Mouse (Mus musculus): ENCODE results near the gene Pnkd. TPM values are rescaled to one million over a fixed set of nuclear protein-coding genes. Genes with fewer than 3 reads are reported as not detected.
"Not testable (repeated sequence)": the region's sequence is repeated elsewhere in the genome, so short reads cannot be mapped to it uniquely, and the experiment has no call there.

Pnkd gene
- polyA plus RNA-seq, 1 experiment, result 63.0 TPM

GRCm38 (mm10) chr1:74391844-74392441, 107.2 kb downstream of the Pnkd start:
- peak; percentile 87 for DNase-seq
- TF ChIP-seq CTCF (IDR thresholded peaks at IDR 0.05; ENCODE audit: insufficient read depth, low read length), result no peak
- peak; percentile 50; the same call in 1 of the 2 replicates for TF ChIP-seq POLR2A (IDR thresholded peaks at IDR 0.05; ENCODE audit: borderline replicate concordance, extremely low read depth, low read depth, low read length)
- under 1% methylated on average over 56 of the region's 63 CpGs for WGBS
- H3K4me1 ChIP-seq (ENCODE audit: control insufficient read depth, insufficient read depth, low read length), result peaks cover 20% of the 10 kb centered on the region
- peak overlapping the region; percentile 93 for H3K4me3 ChIP-seq (replicated peaks; ENCODE audit: extremely low read depth, low read depth, low read length)

GRCm38 (mm10) chr1:74392446-74392994, 107.8 kb downstream of the Pnkd start:
- DNase-seq, result no peak
- peaks cover 18% of the 10 kb centered on the region for H3K4me1 ChIP-seq (ENCODE audit: control insufficient read depth, insufficient read depth, low read length)
- peak overlapping the region; percentile 93 for H3K4me3 ChIP-seq (replicated peaks; ENCODE audit: extremely low read depth, low read depth, low read length)
- WGBS, result 1% methylated on average over 16 of the region's 16 CpGs
- TF ChIP-seq POLR2A (IDR thresholded peaks at IDR 0.05; ENCODE audit: borderline replicate concordance, extremely low read depth, low read depth, low read length), result no peak
- no peak for TF ChIP-seq CTCF (IDR thresholded peaks at IDR 0.05; ENCODE audit: insufficient read depth, low read length)

- TF ChIP-seq CTCF (IDR thresholded peaks at IDR 0.05; ENCODE audit: insufficient read depth, low read length) (no peak), POLR2A (IDR thresholded peaks at IDR 0.05; ENCODE audit: borderline replicate concordance, extremely low read depth, low read depth, low read length) (no peak)
- DNase-seq, result no peak
- Histone ChIP-seq H3K4me3 (replicated peaks; ENCODE audit: extremely low read depth, low read depth, low read length) (no peak overlapping the region), H3K4me1 (ENCODE audit: control insufficient read depth, insufficient read depth, low read length) (peaks cover 14% of the 10 kb centered on the region)
- WGBS, result 20% methylated on average over 7 of the region's 7 CpGs
Observed at GRCm38 (mm10) chr1:74393010-74393409, 108.3 kb downstream of the Pnkd start.

DNA sequence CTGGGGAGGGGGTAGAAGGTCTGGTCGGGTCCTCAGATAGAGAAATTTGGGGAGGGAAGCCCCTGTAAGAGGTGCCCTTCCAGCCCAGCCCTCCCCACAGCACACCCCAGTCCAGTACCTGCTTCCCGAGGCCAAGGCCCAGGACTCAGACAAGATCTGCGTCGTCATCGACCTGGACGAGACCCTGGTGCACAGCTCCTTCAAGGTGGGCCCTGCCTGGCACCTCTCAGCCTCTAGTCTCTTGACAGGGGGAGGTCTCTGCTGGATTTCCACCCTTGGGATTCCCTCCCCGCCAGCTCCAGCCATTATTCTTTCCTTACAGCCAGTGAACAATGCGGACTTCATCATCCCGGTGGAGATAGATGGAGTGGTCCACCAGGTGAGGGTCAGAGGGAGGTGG, 109.0 kb downstream of the Pnkd start:
- WGBS, result 83% methylated on average over 9 of the region's 9 CpGs
- H3K4me1 ChIP-seq (ENCODE audit: control insufficient read depth, insufficient read depth, low read length), result peaks cover 14% of the 10 kb centered on the region
- TF ChIP-seq POLR2A (IDR thresholded peaks at IDR 0.05; ENCODE audit: borderline replicate concordance, extremely low read depth, low read depth, low read length) (no peak), CTCF (IDR thresholded peaks at IDR 0.05; ENCODE audit: insufficient read depth, low read length) (no peak)
- H3K4me3 ChIP-seq (replicated peaks; ENCODE audit: extremely low read depth, low read depth, low read length), result no peak overlapping the region
- DNase-seq, result no peak

DNA sequence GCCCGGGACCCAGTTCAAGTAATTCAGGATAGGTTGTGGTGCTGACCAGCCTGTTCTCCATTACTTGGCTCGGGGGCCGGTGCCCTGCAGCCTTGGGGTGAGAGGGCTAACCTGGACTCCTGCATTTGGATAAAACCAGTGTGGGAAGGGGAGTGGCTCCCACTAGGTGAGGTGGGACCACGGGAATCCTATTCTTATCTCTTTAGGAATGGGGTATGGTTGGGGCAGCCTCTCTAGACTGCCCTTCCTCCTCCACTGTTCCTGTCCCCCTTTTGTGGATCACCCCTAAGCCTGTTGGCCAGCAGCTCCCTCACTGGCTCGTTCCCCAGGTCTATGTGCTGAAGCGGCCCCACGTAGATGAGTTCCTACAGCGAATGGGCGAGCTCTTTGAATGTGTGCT, 109.6 kb downstream of the Pnkd start:
- Histone ChIP-seq H3K4me1 (ENCODE audit: control insufficient read depth, insufficient read depth, low read length) (peaks cover 14% of the 10 kb centered on the region), H3K4me3 (replicated peaks; ENCODE audit: extremely low read depth, low read depth, low read length) (no peak overlapping the region)
- whole genome bisulfite sequencing, result 84% methylated on average over 9 of the region's 9 CpGs
- DNase-seq, result no peak
- TF ChIP-seq CTCF (IDR thresholded peaks at IDR 0.05; ENCODE audit: insufficient read depth, low read length), result no peak
- TF ChIP-seq POLR2A (IDR thresholded peaks at IDR 0.05; ENCODE audit: borderline replicate concordance, extremely low read depth, low read depth, low read length), result no peak

DNA sequence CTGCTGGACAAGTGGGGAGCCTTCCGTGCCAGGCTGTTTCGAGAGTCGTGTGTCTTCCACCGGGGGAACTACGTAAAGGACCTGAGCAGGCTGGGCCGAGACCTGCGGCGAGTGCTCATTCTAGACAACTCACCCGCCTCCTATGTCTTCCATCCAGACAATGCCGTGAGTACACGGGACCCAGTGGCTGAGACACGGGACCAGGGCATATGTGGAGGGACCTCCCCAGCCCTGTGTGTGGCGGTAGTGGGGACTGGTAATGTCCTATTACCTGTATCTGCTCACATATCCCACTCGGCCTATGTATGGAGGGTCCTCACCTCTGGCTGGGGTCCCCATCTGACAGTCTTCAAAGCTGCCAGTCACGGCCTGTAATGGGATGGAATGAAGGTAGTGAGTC, 110.1 kb downstream of the Pnkd start:
- 86% methylated on average over 15 of the region's 15 CpGs for WGBS
- TF ChIP-seq POLR2A (IDR thresholded peaks at IDR 0.05; ENCODE audit: borderline replicate concordance, extremely low read depth, low read depth, low read length), result no peak
- no peak for TF ChIP-seq CTCF (IDR thresholded peaks at IDR 0.05; ENCODE audit: insufficient read depth, low read length)

GRCm38 (mm10) chr1:74395290-74395689, 110.6 kb downstream of the Pnkd start:
- peaks cover 7% of the 10 kb centered on the region for H3K4me1 ChIP-seq (ENCODE audit: control insufficient read depth, insufficient read depth, low read length)
- TF ChIP-seq POLR2A (IDR thresholded peaks at IDR 0.05; ENCODE audit: borderline replicate concordance, extremely low read depth, low read depth, low read length) (no peak), CTCF (IDR thresholded peaks at IDR 0.05; ENCODE audit: insufficient read depth, low read length) (no peak)
- WGBS, result 75% methylated on average over 13 of the region's 13 CpGs

More for the DNA sequence above, 110.1 kb downstream of the Pnkd start:
- Histone ChIP-seq H3K4me1 (ENCODE audit: control insufficient read depth, insufficient read depth, low read length) (peaks cover 11% of the 10 kb centered on the region), H3K4me3 (replicated peaks; ENCODE audit: extremely low read depth, low read depth, low read length) (no peak overlapping the region)
- no peak for DNase-seq

DNA sequence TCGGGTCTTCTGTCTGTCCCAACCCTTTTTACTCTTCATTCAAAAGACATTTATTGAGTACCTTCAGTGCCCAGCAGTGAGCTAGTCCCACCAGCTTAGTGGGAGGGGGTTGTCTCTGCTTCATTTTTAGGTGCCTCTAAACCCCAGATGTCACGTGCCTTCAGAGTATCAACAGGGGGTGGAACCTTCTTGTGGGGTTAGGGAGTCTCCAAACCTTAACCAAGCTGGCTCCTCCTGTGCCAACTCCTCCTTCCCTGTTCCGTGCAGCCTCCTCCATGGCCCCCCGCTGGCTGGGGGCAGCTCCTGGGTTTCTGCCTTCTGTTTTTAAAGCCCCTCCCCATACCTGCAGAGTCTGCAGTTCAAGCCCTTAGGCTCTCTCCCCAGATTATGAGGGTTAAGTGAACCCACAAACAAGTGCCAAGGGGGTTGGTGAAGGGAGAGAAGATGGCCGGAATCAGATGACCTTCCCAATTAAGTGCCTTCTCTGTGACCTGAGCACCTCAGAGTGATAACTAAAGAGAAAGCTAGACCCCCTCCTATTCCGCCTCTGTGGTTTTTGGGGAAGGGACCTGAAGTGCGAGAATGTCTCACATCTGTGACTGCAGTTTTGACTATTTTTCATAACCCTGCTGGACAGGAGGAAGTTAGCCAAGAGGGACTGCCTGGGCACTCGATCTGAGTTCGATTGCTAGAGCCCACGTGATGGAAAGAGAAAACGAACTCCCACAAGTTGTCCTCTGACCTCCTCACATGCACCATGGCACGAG, 111.9 kb downstream of the Pnkd start:
- not testable (repeated sequence) for H3K4me1 ChIP-seq (ENCODE audit: control insufficient read depth, insufficient read depth, low read length)
- 8% methylated on average over 12 of the region's 12 CpGs for WGBS
- H3K4me3 ChIP-seq (replicated peaks; ENCODE audit: extremely low read depth, low read depth, low read length), result peak overlapping the region; percentile 12
- peak; percentile 59 for DNase-seq

More at GRCm38 (mm10) chr1:74395290-74395689, 110.6 kb downstream of the Pnkd start:
- H3K4me3 ChIP-seq (replicated peaks; ENCODE audit: extremely low read depth, low read depth, low read length), result no peak overlapping the region
- no peak for DNase-seq

DNA sequence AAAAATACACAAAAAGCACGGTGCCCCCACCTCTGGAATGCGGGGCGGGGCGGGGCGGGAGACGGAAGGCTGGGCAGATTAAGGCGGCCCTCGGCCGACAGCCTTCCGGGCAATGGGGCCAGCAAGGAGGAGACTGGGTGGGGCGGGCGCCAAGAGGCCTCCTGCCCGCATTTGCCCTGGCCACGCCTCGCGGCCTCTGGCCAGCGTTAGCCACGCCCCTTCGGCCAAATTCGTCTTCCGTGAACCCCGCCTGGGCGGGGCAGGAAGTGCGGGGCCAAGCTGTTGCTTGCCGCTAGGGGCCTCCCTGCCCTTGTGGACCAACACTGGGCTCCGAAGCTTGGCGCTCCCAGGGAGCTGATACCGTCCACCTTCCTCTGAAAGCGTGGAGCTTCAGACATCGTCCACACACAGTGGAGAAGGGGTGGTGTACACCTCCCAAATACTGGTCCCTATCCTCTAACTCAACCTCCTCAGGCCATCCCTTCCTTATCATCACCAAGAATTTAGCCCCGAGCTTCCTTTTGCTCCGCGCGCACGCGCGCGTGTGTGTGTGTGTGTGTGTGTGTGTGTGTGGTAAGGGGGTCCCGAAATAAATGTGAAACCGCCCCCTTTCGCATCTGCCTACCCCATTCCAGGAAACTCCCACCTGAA, 112.7 kb downstream of the Pnkd start:
- Histone ChIP-seq H3K4me3 (replicated peaks; ENCODE audit: extremely low read depth, low read depth, low read length) (peak overlapping the region; percentile 65), H3K4me1 (ENCODE audit: control insufficient read depth, insufficient read depth, low read length) (peaks cover 5% of the 10 kb centered on the region)
- DNase-seq, result peak; percentile 99
- TF ChIP-seq CTCF (IDR thresholded peaks at IDR 0.05; ENCODE audit: insufficient read depth, low read length), result peak; percentile 69
- peak; percentile 97 for TF ChIP-seq POLR2A (IDR thresholded peaks at IDR 0.05; ENCODE audit: borderline replicate concordance, extremely low read depth, low read depth, low read length)
- WGBS, result under 1% methylated on average over 41 of the region's 41 CpGs
